Comparison of ENCODE assay signal across 13 mouse cellular contexts in genomic region chr4:63231121-63231520, GRCm38 (mm10). TPM values are rescaled to one million over a fixed set of nuclear protein-coding genes. Genes with fewer than 3 reads are reported as not detected.
DNase-seq lines count a peak whose midpoint lies in the region; ATAC-seq and TF ChIP-seq lines count a peak whose summit lies in the region.
"Had no signal": no experiment of that assay in that cellular context is flagged by ENCODE, and none has a peak within 500 bp of the region (broad histone marks: within the 10 kb centered on the region; RNA-seq: fewer than 3 reads in every experiment).

No protein-coding gene starts in this region.

- H3K9ac ChIP-seq in lung, embryonic 14.5 days: no peak overlapping the region
- H3K9ac ChIP-seq in intestine, embryonic 16.5 days (ENCODE audit: low read depth, low read length): no peak overlapping the region

- no peak overlapping the region for H3K27ac ChIP-seq in heart, embryonic 10.5 days
- H3K27ac ChIP-seq in lung, embryonic 14.5 days (ENCODE audit: low read depth): no peak overlapping the region
- H3K27ac ChIP-seq in intestine, embryonic 16.5 days (ENCODE audit: low read length): no peak overlapping the region
- H3K27ac ChIP-seq in gastrocnemius, adult 2 months: no peak overlapping the region
- H3K27ac ChIP-seq: hindbrain, embryonic 10.5 days had no signal

- intact Hi-C loops in gastrocnemius, adult 2 months (cut with DNase I): no loop called here

- peak; percentile 66 for DNase-seq in heart, adult 8-10 months (ENCODE audit: low spot score)
- DNase-seq in heart, embryonic 10.5 days (ENCODE audit: low spot score): no peak
- peak; percentile 84 for DNase-seq in adrenal gland, adult 2 months
- DNase-seq in cerebellum, postnatal 14 days: peak; percentile 72 to 84
- DNase-seq in lung, embryonic 14.5 days: peak; percentile 51
- DNase-seq in frontal cortex, adult 2 months (ENCODE audit: extremely low spot score in 1 of 2, low spot score in 1 of 2): no peak
- no peak for DNase-seq in gastrocnemius, adult 2 months
- DNase-seq: layer of hippocampus, postnatal 36 days had no signal

- H3K36me3 ChIP-seq in heart, embryonic 10.5 days: no peaks in the 10 kb centered on the region
- H3K36me3 ChIP-seq in lung, embryonic 14.5 days (ENCODE audit: insufficient read depth): peaks cover 64% of the 10 kb centered on the region
- H3K36me3 ChIP-seq in intestine, embryonic 16.5 days (ENCODE audit: control insufficient read depth, insufficient read depth, low read length): peaks cover 5% of the 10 kb centered on the region; the same call in 1 of the 2 replicates
- H3K36me3 ChIP-seq: hindbrain, embryonic 10.5 days had no signal

- WGBS in heart, embryonic 10.5 days: 50% methylated on average over 1 of the region's 1 CpGs
- 67% methylated on average over 1 of the region's 1 CpGs for WGBS in lung, embryonic 14.5 days
- 45% methylated on average over 1 of the region's 1 CpGs for WGBS in intestine, embryonic 16.5 days

- ATAC-seq in lung, embryonic 14.5 days (ENCODE audit: insufficient read depth): no peak
- no peak for ATAC-seq in intestine, embryonic 16.5 days

- H3K4me2 ChIP-seq in lung, embryonic 14.5 days: no peak overlapping the region
- H3K4me2 ChIP-seq in intestine, embryonic 16.5 days (ENCODE audit: low read depth, low read length): no peak overlapping the region

- H3K4me3 ChIP-seq in heart, embryonic 10.5 days: no peak overlapping the region
- H3K4me3 ChIP-seq in lung, embryonic 14.5 days (ENCODE audit: low read depth, low read length): no peak overlapping the region
- H3K4me3 ChIP-seq in intestine, embryonic 16.5 days (ENCODE audit: low read length): no peak overlapping the region
- H3K4me3 ChIP-seq in gastrocnemius, adult 2 months: no peak overlapping the region
- H3K4me3 ChIP-seq: hindbrain, embryonic 10.5 days had no signal

- peaks cover 5% of the 10 kb centered on the region; the same call in 1 of the 2 replicates for H3K27me3 ChIP-seq in heart, embryonic 10.5 days (ENCODE audit: insufficient read depth, poor library complexity, severe bottlenecking)
- H3K27me3 ChIP-seq in lung, embryonic 14.5 days (ENCODE audit: insufficient read depth, low read length): no peaks in the 10 kb centered on the region
- H3K27me3 ChIP-seq in intestine, embryonic 16.5 days (replicated peaks; ENCODE audit: control insufficient read depth, insufficient read depth, low read length): no peaks in the 10 kb centered on the region

- H3K9me3 ChIP-seq in heart, embryonic 10.5 days: no peaks in the 10 kb centered on the region
- H3K9me3 ChIP-seq in lung, embryonic 14.5 days (ENCODE audit: low read depth, low read length): no peaks in the 10 kb centered on the region
- H3K9me3 ChIP-seq in intestine, embryonic 16.5 days (ENCODE audit: control insufficient read depth, low read length): no peaks in the 10 kb centered on the region
- H3K9me3 ChIP-seq: hindbrain, embryonic 10.5 days had no signal

- no peak for TF ChIP-seq CTCF in lung, embryonic 14.5 days (IDR thresholded peaks at IDR 0.05; ENCODE audit: low read depth)
- TF ChIP-seq CTCF in gastrocnemius, adult 2 months (IDR thresholded peaks at IDR 0.05): no peak

- H3K4me1 ChIP-seq in heart, embryonic 10.5 days: peaks cover 56% of the 10 kb centered on the region
- H3K4me1 ChIP-seq in lung, embryonic 14.5 days (ENCODE audit: insufficient read depth): peaks cover 15% of the 10 kb centered on the region
- peaks cover 50% of the 10 kb centered on the region for H3K4me1 ChIP-seq in intestine, embryonic 16.5 days (ENCODE audit: control insufficient read depth, insufficient read depth, low read length)

RNA-seq across cellular contexts. Expression of gene Col27a1, which starts 17.3 kb away (rescaled TPM):
- 1 to 10 TPM; 1.1 to 1.5 (median 1.4) TPM for total RNA-seq in heart, adult 8-10 months (2022)
- 2.3 and 4.3 TPM in 2 replicates for polyA plus RNA-seq in heart, embryonic 10.5 days (2016; fragmentation: Nextera tagmentation; extraction: Ambion mirVana)
- total RNA-seq in adrenal gland, adult 2 months (2021): 10 to 100 TPM in 1 of 2 experiments, 1 to 10 TPM in 1; 8.4 to 13.0 TPM
- 12.9 and 14.9 TPM in 2 replicates for polyA plus RNA-seq in adrenal gland, adult 2 months (2012; rRNA removed)
- polyA plus RNA-seq in lung, embryonic 14.5 days (2014; fragmentation: Nextera tagmentation; extraction: Ambion mirVana): 23.1 and 25.8 TPM in 2 replicates
- polyA plus RNA-seq in frontal cortex, adult 2 months (2012; rRNA removed): 6.6 and 8.0 TPM in 2 replicates
- 8.1 and 9.6 TPM in 2 replicates for polyA plus RNA-seq in intestine, embryonic 16.5 days (2015; fragmentation: Nextera tagmentation; extraction: Ambion mirVana)
- under 1 TPM; 0.23 to 0.75 TPM for total RNA-seq in gastrocnemius, adult 2 months (2021)

RNA-seq across cellular contexts. Expression of gene Kif12, which starts 59.2 kb away (rescaled TPM):
- not detected for total RNA-seq in heart, adult 8-10 months (2022)
- polyA plus RNA-seq in heart, embryonic 10.5 days (2016; fragmentation: Nextera tagmentation; extraction: Ambion mirVana): 0.12 and 3.4 TPM in 2 replicates
- total RNA-seq in adrenal gland, adult 2 months (2021): not detected
- 0.26 TPM in 1 of 2 replicates, not detected in the other for polyA plus RNA-seq in adrenal gland, adult 2 months (2012; rRNA removed)
- polyA plus RNA-seq in lung, embryonic 14.5 days (2014; fragmentation: Nextera tagmentation; extraction: Ambion mirVana): 8.9 and 11.8 TPM in 2 replicates
- polyA plus RNA-seq in frontal cortex, adult 2 months (2012; rRNA removed): not detected in 2 replicates
- polyA plus RNA-seq in intestine, embryonic 16.5 days (2015; fragmentation: Nextera tagmentation; extraction: Ambion mirVana): 98.5 and 102 TPM in 2 replicates
- total RNA-seq in gastrocnemius, adult 2 months (2021): not detected
- total RNA-seq: CH12.LX; layer of hippocampus, postnatal 36 days; megakaryocyte progenitor cell, adult 5-6 weeks had no signal
- polyA plus RNA-seq: embryonic facial prominence, embryonic 14.5 days had no signal

Comparison
In these comparisons a context has a peak if more than half of its experiments do, and no peak if none do; other contexts are left out.
1. DNase-seq: peak in heart, adult 8-10 months (single experiment), adrenal gland, adult 2 months (single experiment), cerebellum, postnatal 14 days (2 of 2) and lung, embryonic 14.5 days (single experiment); none in heart, embryonic 10.5 days (single experiment), frontal cortex, adult 2 months (0 of 2) and gastrocnemius, adult 2 months (single experiment).